Mouse (Mus musculus) left cerebral cortex, postnatal 10 days (tissue): ENCODE data around the gene Anapc15. TPM values are rescaled to one million over a fixed set of nuclear protein-coding genes. Genes with fewer than 3 reads are reported as not detected.
"Not testable (repeated sequence)": the region's sequence is repeated elsewhere in the genome, so short reads cannot be mapped to it uniquely, and the experiment has no call there.

Experiments used
- DNase-seq, 2 experiments: peaks; one replicate each; pipeline ENCODE4 v3.0.0; 2021 to 2022; ENCODE audit warnings: low spot score in 2 of 2, mixed read lengths in 1 of 2; ENCODE audit errors: extremely low spot score in 1 of 2
- intact Hi-C: fragments of 180-260 bp; cut with DNase I; formaldehyde crosslinking; loops from one replicate; pipeline ENCODE4 v1.15.1; 2025
- total RNA-seq, 2 experiments: library from RNA; stranded (reverse); gene quantifications; 2 replicates each; pipeline ENCODE4 v1.2.3; 2021

The Anapc15 gene
- total RNA-seq, 2 experiments from 2014 or later, result 31.4 to 36.2 TPM

DNA sequence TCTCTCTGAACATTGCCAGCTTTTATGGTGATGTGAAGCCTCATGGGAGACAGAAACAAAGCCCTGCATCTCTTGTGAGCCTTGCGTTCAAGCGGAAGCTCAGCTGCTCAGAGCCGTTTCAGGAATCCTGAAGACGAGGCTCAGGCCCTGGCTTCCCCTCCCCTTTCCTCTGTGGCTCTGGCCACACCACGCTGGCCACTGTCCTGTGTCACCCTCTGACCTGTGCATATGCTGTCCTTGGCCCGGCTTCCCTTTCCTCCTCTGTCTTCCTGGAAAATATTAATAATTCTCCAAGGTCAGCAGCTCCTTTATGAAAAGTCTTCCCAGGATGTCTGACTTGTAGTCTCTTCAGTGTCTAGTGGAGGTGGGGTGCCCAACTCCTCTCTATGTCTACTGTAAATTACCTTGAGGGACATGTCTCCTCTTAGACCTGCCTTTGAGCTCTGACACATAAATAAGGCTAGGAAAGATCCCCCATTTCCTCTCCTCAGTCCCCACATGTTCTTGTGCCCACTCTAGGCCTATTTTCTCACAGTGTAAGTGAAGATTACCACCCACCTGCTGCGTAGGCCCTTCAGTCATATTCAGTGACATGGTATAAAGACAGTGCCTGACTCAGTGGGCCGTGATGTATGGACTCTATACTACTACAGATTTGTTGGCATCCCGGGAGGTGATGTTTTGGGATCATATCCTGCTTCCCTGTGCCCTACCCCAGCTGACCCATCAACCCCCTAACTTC lies 19.1 kb downstream of the Anapc15 start:
- intact Hi-C loops, result no loop called here
- no peak for DNase-seq

DNA sequence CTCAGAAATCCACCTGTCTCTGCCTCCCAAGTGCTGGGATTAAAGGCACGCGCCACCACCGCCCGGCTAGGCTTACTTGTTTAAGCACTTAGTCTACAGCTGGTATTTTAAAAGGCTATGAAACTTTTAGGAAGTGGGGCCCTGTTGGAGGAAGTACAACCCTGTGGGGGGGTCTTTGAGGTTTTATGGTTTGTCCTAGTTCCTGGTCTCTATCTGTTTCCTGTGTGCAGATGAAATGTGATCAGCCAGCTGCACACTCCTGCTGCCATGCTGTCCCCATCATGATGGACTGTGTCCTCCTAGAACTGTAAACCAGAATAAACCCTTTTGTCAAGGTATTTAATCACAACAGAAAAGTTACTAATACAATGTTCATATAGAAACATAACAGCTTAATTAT lies 20.6 kb downstream of the Anapc15 start:
- DNase-seq, result no peak
- intact Hi-C loops, result no loop called here

DNA sequence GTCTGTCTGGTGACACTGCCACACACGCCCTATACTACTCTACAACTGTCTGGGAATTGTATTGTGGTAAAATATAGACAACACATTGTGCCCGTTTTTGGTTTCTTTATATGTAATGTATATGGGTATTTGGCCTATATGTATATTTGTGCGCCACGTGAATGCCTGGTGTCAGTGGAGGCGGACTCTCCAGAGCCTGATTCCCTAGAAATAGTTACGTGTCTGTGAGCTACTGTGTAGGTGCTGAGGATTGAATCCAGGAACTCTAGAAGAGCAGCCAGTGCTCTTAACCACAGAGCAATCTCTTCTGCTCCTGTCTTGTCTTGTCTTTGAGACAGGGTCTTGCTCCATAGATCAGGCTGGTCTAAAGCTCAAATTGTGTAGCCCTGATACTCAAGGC lies 22.8 kb downstream of the Anapc15 start:
- no peak for DNase-seq
- intact Hi-C loops, result no loop called here

DNA sequence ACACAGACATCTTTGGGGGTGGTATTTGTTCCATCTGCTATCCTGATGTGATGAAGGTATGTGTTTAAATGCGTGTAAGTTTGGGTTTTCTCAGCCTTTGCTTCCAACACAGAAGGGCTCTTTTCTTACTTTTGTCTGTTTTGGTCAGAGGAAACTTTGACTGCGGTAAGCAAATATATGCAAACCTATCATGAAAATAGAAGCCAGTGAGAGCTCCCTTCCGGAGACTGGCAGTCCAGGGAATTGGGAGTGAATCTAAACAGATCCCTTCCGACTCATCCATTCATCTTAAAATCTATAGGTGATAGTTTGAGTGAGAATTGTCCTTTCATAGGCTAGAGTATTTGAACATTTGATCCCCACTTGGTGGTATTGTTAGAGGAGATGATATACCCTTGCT lies 24.9 kb downstream of the Anapc15 start:
- intact Hi-C loops, result no loop called here
- DNase-seq, result no peak

DNA sequence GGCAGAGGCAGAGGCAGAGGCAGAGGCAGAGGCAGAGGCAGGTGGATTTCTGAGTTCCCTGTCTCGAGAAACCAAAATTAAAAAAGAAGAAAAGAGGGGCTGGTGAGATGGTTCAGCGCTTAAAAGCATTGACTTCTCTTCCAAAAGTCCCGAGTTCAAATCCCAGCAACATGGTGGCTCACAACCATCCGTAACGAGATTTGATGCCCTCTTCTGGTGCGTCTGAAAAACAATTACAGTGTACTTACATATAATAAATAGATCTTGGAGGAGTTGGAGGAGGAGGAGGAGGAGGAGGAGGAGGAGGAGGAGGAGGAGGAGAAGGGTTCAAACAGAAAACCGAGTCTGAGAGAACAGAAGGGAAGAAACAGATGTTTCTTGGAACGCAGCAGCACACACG lies 32.2 kb downstream of the Anapc15 start:
- intact Hi-C loops, result loop anchor here (5.0 kb wide), 1 partner anchor 58 kb away; the partner anchor contains the start of gene Inppl1
- no peak for DNase-seq

DNA sequence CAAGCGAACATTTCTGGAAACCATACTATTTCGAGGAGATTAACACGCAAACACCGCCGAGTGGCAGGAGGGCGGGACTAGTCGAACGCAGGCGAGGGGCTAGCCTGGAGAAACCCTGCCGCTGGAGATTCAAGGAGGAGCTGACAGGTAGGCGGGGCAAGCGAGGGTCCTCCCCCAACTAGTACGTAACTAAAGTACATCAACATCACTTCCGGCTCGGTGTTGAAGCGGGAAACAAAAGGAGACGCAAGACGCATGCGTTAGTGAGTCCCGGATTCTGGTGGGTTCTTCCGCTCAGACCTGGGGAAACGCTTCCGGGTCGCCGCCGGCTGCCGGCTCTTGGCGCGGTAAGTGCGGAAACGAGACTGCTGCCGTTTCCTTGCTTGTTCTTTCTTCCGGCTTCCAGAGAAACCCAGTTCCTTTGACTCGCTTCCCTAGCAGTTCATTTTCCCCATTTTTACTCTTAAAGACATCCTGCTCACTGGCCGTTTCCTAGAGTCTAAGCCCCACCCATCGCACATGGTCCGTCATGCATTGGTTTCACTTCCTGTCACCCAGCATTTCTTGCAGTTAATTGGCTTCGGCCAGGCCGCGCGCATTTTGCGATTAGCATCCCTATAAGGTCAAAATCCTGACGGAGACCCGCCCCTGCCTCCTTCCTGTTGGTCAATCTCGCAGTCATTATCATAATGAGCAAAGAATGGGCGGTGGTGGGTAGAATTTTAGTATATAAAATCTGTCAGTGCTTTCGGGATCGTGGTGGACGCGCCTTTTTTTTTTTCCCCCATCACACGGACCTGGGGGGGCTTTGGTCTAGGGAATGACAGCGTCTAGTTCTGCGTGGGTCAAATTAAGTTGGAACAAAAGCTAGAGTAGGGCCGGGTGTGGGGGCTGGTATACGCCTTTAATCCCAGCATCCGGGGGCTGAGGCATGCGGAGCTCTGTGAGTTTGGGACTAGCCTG lies 32.9 kb downstream of the Anapc15 start:
- peak; percentile 98 for DNase-seq
- intact Hi-C loops, result loop anchor here (5.0 kb wide), 1 partner anchor 59 kb away; the partner anchor contains the start of gene Inppl1

DNA sequence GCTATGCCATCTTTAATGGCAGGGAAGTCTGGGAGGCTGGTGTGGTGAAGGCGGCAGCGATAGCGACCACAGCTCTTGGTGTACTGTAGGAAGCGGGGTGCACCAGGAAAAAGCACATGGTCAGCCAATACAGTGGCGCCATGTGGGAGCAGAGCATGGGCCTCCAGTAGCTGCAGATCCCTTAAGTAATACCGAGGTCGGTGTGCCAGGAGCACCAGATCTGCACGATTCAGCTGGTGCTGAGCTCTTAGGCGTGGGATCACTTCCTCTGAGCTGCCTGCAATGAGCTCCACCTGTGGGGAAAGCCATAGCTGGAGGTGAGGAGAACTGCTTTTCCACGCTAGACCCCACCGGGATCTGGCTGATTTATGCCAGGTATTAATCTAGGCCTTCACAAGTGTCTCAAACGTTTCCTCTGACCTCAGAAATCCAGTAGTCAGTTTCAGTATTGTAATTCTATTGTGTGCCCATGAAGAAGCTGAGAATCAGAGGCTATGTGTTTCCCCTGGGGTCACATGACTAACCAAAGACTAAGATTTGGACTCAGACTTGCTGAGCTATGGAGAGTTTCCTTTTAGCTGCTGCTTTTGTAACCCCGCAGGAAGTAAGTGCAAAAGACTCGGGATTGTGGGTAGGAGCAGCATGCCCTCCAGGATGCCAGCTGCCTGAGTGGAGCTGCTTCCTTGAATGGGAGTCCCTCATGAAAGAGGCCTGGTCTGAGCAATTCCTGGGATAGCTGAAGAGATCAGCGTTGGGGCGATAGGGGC lies 37.0 kb downstream of the Anapc15 start:
- intact Hi-C loops, result no loop called here
- no peak for DNase-seq

DNA sequence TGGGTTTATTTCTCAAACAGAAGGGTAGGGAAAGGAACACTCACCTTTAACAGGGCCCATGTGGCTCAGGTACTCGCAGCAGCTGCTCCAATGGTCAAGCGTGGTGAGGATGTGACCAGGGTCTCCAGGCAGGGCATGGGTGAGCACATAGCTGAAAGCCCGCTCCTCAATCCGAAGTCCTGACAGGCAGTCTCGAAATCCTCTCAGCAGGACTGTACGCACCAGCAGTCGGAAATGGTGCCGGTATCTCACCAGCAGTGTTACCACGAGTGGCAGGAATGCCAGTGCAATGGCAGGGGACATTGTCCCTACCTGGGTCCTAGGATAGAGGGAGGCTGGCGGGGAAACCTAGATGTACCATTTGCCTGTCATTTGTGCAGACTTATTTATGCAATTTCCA lies 38.5 kb downstream of the Anapc15 start:
- intact Hi-C loops, result no loop called here
- DNase-seq, result no peak

DNA sequence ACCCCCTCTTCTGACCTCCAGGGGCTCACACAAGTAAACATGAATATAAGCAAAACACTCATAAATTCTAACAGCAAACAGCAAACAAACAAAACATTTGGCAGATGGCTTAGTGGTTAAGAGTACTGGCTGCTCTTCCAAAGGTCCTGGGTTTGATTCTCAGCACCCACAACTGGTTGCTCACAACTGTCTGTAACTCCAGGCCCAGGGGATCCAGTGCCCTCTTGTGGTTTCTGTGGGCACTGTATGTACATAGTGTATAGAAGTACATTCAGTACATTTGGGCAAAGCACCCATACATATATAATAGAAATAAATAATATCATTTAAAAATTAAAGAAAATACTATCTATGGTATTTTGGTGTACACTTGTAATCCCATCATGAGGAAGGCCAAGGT lies 39.3 kb downstream of the Anapc15 start:
- no peak for DNase-seq
- intact Hi-C loops, result no loop called here

DNA sequence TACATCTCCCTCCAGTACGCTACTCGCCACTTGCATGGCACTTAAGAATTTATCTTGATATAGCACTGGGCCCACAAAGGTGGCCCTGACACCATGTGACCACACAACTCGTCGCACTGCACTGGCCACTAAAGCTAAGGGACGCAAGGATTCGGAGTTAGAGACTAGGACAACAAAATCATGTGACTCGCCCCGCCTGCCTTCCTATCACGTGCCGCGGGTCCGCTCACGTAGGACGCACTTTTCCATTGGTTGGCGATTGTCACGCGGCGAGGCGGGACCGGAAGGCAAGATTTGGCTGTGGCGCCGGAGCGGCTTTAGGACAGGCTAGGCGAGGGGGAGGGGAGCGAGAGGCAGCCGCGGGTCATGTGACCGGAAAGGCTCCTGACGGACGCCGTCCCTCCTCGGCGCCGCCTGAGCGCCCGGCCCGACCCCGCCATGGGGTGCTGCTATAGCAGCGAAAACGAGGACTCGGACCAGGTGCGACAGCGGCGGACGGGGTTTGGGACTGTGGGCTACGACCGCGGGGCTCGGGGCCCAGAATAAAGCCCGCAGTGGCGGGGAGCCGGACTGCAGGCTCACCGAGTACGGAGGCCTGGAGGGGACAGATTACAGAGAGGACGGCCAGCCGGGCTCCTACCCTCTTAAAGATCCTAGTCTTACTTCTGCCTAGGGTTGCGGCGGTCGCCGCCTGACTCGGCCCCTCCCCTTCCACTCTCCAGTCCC lies 42.2 kb downstream of the Anapc15 start, which contains the start of gene Lamtor1:
TSS of gene Lamtor1 (plus strand) at position 344 of the 726 bp plus-strand sequence.
- peak; percentile 100 for DNase-seq
- intact Hi-C loops, result no loop called here

DNA sequence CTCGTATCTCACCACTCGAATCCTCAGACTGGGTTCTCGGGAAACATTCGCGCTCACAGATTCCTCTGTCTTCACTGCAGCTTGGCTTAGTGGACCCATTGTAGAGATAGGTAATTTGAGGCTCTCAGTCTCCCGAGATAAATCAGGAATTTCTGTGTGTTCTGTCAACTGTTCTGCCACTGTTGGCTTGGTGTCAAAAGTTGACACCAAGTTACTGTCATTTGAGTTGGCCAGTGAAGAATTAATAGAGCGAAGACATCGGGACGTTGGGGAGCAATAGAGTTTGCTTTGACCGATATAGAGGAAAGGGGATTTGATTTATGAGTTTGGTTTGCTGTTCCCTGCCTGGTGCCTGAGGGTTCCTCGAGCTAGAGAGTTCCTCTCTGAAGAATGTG lies 42.8 kb downstream of the Anapc15 start, which contains the start of gene Tomt:
TSS of gene Tomt (minus strand) at position 73 of the 395 bp plus-strand sequence.
- no peak for DNase-seq
- intact Hi-C loops, result no loop called here

DNA sequence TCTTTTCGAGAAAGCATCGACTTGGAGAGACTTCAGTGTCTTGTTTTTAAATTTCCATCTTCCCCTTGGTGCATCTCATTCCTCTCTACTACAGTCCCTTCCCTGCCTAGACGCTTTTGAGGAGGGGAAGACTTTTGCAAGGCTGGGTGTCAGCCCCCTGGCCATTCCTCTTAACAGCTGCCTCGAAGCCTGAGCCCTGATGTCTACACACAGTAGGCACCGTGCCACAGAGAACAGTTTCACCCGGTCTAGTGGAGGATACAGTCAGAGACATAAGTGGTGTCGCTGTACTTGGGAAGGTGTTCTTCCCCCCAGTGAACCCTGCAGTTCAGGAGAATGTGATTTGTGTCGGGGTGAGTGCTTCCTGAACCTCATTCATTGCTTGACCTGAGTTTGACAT lies 43.2 kb downstream of the Anapc15 start:
- DNase-seq, result no peak
- intact Hi-C loops, result no loop called here

DNA sequence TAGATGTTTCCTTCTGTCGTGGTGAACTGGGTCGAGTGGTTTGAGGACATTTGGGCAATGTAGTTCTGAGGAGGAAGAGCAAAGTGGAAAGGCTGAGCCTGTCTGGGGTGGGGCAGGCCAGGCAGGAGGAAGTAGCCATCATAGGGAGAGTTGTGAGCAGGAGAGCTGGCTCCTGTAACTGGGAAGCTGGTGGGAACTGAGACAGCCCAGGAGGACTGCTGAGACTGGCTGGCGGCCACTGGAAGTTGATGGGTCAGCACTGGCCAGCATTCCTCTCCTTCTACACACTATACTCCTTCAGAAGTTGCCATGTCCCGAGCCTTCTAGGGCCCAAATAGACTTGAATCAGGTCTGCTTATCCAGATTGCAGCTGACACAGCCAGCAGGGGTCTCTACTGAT lies 44.9 kb downstream of the Anapc15 start:
- intact Hi-C loops, result no loop called here
- peak in 1 of 2 experiments; percentile 46 for DNase-seq

DNA sequence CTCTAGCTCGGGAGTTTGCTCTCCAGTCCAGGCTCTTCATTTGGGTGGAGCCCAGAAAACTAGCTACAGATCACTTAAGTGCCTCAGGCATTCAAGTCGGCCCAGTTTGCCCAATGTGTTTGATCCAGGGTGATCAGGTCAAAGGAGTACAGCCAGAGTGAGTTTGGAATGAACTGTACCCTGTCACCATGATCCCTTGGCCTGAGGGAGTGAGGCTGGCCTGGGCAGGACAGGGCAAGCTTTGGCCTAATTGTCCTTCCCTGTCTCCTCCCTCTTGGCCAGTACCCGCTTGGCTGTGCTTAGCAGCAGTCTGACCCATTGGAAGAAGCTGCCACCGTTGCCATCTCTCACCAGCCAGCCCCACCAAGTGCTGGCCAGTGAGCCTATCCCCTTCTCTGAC lies 46.6 kb downstream of the Anapc15 start:
- intact Hi-C loops, result no loop called here
- DNase-seq, result no peak

DNA sequence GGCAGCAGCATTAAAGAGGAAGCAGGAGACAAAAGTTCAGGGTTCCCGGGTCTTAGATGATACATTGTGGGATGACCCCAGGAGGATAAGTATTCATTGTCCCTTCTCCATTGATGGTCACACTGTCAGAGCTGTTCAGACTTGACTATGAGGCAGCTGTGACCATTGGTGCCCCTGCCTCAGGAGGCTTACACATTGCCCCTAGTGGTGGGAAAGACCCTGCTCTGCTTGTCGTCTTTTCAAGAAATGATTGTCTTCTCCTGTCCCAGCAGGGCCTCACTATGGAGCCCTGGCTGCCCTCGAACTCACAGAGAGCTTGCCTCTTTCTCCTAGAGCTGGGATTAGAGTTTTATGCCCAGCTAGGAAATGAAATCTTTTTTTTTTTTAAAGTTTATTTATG lies 48.5 kb downstream of the Anapc15 start:
- no peak for DNase-seq
- intact Hi-C loops, result no loop called here

DNA sequence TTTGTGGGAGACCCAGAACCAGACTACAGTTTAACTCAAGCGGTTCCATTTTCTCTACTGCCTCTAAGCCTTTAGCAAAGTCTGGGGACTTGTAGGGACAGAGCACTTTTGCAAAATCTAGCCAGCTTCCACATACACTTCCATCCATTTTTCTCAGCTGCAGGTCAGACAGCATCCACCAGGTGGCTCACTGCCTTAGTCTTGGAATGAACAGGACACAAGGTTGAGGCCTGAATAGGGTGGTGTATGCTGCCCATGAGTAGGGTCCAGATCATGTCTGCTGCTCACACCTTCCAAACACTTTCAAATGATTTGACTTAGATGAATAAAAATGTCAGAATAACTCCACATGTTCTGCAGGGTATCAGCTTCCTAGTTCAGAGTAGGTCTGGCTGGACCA lies 54.6 kb downstream of the Anapc15 start:
- intact Hi-C loops, result loop anchor here (5.0 kb wide), 1 partner anchor 159 kb away; no protein-coding TSS in a partner anchor
- peak; percentile 50 to 55 for DNase-seq

DNA sequence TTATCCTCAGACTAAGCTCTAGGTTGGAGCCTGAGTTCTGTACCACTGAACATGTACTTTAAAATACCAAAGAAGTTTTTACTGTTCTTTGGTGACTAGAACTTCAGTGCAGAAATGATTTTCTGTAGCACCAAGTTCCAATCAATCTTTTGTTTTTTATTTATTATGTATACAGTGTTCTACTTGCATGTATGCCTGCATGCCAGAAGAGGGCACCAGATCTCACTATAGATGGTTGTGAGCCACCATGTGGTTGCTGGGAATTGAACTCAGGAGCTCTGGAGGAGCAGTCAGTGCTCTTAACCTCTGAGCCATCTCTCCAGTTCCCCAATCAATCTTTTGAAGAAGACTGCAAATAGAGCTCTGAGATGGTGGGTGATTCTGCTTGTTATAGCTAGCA lies 62.4 kb downstream of the Anapc15 start:
- intact Hi-C loops, DNase-seq: not testable (repeated sequence)

DNA sequence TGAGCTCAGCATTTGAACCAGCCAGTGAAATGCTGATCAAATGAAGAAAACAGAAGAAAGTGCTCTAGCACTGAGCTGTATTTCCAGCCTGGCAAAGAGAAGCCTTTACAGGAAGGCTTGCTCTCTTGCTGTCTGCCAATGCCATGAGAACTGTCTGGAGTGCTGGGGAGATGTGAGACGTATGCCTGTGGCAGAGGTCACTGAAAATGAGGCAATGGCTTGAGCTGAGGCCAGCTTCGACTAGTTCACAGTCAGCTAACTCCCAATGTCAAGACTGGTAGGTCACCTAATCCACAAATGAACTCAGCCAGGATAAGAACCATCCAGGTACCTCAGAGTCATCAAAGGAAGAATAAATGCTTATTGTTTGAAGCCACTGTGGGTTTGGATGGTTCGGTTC lies 64.6 kb downstream of the Anapc15 start:
- no peak for DNase-seq
- intact Hi-C loops, result no loop called here
